Mouse (Mus musculus) cerebellum, adult 11-12 months (tissue): ENCODE results near the gene Slc13a2.

Experiments used
- DNase-seq: peaks from one replicate; pipeline ENCODE4 v3.0.0; 2022

The Slc13a2 gene

GRCm38 (mm10) chr11:78431176-78431575, 9.2 kb upstream of the Slc13a2 start:
- no peak for DNase-seq

GRCm38 (mm10) chr11:78430195-78430878, 8.3 kb upstream of the Slc13a2 start:
- no peak for DNase-seq

- DNase-seq = no peak
These were observed 6.3 kb upstream of the Slc13a2 start for GRCm38 (mm10) chr11:78428309-78428708.

GRCm38 (mm10) chr11:78427655-78428054, 5.6 kb upstream of the Slc13a2 start:
- DNase-seq = no peak

- no peak for DNase-seq
These were observed 3.6 kb upstream of the Slc13a2 start for GRCm38 (mm10) chr11:78425572-78425971.

DNA sequence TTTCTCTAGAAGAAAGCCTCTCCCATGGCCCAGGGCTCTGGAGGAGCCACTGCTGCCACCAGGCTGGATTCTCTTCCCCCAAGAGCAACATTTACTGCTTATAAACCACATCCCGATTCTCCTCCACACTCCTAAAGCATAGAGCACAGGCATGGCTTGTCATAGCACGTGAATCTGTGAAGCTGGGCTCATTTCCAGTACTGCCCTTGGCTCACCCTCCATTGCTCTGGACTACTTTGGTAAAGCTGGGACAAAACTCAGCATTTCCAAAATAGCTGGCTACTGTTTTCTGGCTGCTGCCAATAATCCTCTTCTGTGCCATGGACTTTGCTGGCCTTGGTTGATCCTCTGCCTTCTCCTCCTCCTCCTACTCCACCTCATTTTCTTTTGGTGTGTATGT, 2.3 kb upstream of the Slc13a2 start:
- no peak for DNase-seq

DNA sequence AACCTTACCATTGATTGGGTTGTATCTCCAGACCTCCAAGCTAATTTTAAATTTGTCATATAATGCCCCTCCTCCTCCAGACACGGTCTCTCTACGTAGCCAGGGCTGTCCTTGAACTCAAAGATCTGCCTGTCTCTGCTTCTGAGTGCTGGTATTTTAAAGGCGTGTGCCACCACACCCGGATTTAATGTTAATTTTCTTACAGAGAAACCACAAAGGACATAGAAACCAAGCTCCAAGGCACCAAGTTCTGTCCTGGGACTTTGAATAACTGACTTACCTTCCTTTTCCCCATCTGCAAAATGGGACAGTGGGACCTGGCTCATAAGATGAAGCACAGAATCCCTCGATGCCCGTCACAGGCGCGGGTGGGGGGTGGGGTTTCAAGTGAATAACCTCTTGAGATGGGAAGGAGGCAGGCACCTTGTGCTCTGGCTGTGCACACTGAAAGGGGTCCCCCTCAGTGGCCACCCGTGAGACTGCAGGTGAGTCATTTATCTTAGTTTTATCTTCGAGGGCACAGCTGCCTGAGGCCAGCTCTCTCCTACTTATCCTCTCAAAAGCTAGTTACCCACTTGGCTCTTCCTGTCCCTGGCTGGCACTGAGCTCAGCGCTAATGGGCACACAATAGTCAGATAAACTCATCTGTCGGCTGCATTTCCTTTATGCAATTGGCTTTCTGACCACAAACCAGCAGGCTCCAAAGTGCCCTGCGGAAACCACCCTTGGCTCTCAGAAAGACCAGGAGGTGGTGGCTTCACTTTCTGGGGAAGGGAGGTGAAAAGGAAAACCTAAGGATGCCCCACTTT, 612 bp downstream of the Slc13a2 start:
- DNase-seq = no peak

- DNase-seq = no peak
These were observed 1.6 kb downstream of the Slc13a2 start for GRCm38 (mm10) chr11:78420263-78420889.

DNA sequence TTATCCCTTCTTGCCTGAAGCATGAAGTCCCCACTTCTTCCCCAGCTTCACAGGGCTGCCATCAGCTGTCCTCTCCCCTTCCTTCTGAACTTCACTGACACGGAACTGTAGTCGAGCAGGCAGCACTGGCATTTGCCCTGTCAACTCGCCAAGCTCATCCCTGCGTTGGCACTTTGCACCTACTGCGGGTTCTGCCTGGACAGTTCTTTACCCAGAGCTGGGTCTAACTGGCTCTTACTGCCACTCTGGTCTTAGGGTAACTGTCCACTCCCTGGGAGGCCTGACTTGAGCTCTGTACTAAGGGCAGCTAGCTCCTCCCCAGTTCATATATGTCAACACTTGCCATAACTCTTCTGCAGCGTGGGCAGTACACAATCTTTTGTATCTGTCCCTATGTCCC, 5.2 kb downstream of the Slc13a2 start:
- DNase-seq = no peak

- no peak for DNase-seq
These were observed 9.2 kb downstream of the Slc13a2 start for GRCm38 (mm10) chr11:78412861-78413260.

DNA sequence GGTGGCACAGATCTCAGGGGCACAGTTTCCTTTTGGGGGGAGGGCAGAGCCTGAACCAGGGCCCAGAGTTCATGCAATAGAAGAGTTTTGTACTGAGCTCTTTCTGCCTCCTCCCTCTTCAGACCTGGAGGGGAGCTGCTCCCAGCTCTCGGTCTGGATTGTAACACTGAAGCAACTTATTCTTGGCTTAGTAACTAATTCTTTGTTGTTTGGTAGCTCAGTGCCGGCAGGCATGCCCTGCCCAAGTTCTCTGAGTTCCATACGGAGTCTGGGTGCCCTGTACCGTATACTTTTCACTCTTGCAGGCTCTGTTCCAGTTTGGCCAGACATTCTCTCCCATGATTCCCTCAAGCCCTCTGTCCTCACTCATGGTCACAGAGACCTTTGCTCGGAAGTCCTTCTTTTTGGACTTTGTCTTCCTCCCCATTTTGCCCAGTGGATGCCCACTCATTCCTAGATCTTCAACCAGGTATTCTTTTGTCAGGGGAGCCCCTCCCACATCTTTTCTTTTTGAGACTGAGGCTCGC, 9.6 kb downstream of the Slc13a2 start:
- DNase-seq = no peak

DNA sequence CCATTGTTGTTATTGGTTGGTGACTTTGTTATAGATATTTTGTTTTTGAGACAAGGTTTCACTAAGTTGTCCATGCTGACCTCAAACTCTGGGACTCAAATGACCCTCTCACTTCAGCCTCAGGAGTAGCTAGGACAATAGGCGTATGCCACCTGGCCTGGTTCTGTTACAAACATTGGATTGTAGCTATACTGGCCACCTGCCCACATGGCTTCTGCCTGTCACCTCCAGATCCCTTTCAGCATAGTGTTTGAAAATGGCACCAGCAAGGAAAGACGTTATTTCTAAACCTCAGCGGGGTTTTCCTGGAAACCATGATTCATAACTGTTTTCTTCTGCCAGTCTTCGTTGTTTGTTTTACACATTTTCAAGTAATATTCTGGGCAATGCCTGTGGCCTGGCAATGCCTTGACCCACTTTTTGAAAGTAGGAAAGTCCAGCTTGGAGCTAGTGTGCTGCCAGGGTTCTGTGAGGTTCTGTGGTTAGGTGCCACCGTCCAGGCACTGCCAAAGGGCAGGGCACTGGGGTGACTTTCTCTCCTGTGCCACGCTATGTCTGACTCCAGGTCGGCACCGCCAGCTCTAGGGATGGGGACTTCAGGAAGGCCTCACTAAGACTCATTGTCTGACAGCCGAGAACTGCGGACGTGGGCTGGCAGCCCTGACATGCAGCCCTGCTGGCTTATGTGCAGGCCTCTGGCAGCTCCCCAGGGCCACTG, 10.3 kb downstream of the Slc13a2 start:
- peak; percentile 47 for DNase-seq

GRCm38 (mm10) chr11:78408256-78409240, 13.5 kb downstream of the Slc13a2 start:
- no peak for DNase-seq

GRCm38 (mm10) chr11:78402062-78402461, 20.0 kb downstream of the Slc13a2 start:
- no peak for DNase-seq

DNA sequence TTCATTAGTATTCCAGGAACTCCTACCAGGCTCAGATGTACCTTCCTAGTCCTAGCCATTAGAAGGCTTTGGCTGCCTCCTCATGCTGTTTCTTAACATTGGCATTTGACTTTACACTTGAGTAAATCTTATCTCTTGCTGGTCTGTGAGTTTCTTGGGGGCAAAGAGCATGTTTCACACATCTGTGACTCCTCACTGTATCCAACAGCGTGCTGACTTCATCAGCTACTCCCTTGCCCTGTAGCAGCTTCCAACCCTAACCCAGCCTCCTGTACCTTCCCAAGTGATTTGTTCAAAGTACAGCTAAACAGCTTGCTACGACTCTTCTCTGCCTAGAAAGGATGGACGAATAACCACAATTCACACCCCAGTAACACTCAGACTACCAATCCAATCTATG, 20.5 kb downstream of the Slc13a2 start:
- DNase-seq = no peak

DNA sequence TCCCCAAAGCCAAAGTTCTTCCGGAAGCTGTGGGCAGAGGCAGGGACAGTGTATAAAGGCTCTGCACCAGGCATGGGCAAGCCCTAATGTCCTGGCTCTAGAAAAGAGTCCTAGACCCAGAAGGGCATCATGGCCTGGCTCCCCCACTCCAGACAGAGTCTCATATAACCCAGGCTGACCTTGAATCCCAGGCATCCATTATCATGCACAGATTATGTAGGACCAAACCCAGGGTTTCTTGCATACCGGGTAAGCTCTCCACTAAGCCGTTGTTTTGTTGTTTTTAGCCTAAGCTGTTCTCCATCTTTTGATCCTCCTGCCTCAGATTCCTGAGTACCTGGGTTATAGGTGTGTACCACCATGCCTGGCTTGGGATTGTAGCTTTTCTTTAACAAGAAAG, 21.1 kb downstream of the Slc13a2 start:
- DNase-seq = no peak

DNA sequence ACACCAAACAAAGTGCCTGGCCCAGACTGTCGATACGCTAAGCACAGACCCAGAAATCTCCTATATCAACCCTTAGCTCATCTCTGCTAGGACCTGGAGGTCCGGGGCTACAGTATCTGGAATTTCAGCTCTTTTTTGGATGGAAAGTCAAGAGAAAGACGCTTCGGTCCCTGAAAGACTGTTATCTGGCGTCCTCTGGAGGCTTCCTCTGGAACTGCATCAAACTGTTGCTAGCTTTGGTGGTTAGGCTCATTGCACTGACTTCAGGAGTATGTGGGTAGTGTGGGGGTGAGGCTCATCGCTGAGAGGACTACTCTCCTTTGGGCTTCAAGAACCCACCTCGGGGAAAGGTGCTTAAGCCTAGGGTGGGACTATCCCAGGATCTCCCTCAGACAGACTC, 22.3 kb downstream of the Slc13a2 start:
- peak; percentile 36 for DNase-seq

DNA sequence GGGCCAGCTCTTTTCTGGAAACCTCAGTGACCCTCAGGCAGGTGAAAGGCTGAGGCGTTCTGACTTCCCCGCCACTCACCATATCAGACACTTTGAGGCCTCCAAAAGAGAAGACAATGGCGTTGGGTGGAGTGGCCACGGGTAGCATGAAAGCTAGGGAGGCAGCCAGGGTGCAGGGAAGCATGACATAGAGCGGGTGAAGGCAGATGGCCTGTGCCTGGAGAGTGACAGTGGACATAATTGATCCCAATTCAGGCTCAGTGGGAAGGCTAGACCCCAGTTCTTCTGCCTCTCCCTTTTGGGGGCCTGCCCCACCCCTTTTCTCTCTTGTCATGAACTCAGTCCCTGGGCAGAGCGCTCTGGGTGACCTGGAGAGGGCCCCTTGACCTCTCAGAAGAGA, 23.8 kb downstream of the Slc13a2 start:
- DNase-seq = no peak

DNA sequence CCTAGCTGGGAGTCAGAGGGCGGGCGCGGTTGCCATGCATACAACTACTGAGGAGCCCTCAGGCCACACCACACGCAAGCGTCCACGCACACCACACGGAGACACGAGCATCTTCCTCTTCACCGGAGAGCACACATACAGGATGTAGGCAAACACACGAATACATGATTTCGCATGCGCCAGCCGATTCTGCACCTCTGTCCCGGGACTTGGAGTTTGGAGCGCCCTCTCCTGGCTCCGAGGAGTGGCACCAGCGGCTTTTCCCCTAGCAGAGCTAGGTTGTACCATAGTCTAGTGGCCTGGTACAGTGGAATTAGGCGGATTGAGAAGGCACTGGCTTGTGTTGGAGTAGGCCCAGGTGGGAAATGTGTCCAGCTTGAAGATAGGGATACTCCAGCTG, 24.6 kb downstream of the Slc13a2 start:
- DNase-seq = peak; percentile 41

DNA sequence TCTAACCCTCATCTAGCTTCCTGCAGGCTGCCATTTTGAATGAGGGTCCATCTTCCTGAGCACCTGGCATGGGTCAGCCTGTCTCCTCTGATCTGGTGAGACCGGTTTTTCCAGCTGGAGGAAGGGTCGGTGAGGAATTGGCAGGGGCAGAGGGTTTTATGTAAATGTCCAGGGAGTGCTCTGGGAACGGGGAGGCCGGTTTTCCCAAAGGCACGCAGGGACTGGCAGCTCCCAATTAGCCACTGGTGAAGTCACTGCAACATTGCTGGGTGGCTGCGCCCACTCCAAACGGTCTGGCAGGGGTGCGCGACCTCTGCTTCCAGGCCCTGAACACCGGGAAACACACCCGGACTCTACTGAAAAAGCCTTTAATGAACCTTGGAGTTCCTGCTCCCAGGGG, 25.1 kb downstream of the Slc13a2 start:
- DNase-seq = no peak

DNA sequence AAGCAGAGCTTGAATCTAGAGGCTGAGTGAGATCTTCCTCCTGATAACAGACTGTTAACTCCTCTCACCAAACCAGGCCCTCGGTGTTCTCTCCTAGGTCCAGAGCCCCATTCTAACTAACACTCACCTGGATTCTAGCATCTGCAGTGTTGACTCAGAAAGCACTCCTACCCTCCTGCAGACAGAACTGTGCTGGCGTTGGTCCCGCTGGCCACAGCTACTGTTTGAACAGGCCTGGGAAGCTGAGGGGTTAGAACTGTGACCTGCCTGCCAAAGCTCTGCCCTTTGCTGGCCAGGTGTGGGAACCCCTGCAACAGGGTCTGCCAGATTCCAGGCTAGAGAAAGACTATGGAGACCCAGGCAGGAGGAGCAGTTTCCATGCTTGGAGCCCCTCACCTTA, 29.3 kb downstream of the Slc13a2 start:
- DNase-seq = no peak

DNA sequence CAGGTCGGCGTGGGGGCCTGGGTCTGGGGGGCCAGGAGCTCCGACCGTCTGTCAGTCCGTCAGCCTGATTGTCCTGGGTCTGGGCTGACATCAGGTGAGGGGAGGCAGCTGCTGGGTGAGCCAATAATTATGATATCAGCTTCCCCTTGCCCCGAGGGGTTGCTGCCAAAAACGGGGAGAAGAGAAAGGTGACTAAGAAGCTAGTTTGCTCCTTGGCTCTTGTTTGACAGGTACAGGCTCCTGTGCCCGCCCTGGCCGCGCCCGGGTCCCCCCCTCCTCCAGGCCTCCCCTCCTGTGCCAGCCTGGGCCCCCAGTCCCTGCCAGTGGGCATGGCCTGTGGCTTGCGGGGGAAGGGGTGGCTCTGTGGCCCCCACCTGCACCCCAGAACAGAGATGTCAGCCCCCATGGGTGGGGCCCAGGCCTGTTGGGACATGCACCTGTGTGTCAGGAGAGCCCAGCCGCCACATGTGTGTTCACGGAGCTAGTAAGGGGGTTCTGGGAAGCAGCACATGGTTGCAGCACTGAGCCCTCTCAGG, 35.4 kb downstream of the Slc13a2 start, which contains the start of gene Foxn1:
Foxn1 (minus strand) TSS at position 51 of the 536 bp plus-strand sequence.
- DNase-seq = no peak
